Mouse (Mus musculus): ENCODE results near the gene Cyp2d22. TPM values are rescaled to one million over a fixed set of nuclear protein-coding genes. Genes with fewer than 3 reads are reported as not detected.
"Not testable (repeated sequence)": the region's sequence is repeated elsewhere in the genome, so short reads cannot be mapped to it uniquely, and the experiment has no call there.

Cyp2d22 gene
- total RNA-seq, 2 experiments from 2014 or later = 13.1 to 16.4 TPM

- no peak overlapping the region for H3K4me3 ChIP-seq
- DNase-seq = no peak
- intact Hi-C loops (cut with DNase I) = loop anchor here (5.0 kb wide), 1 partner anchor 408 kb away; no protein-coding TSS in a partner anchor
- no peak overlapping the region for H3K27ac ChIP-seq
- TF ChIP-seq CTCF (IDR thresholded peaks at IDR 0.05) = no peak
These were observed 5.7 kb upstream of the Cyp2d22 start for GRCm38 (mm10) chr15:82385729-82386128.

GRCm38 (mm10) chr15:82382441-82382840, 2.4 kb upstream of the Cyp2d22 start:
- TF ChIP-seq CTCF (IDR thresholded peaks at IDR 0.05) = no peak
- no peak for DNase-seq
- Histone ChIP-seq H3K4me3 (no peak overlapping the region), H3K27ac (no peak overlapping the region)
- intact Hi-C loops (cut with DNase I) = no loop called here

GRCm38 (mm10) chr15:82380714-82381062, 628 bp upstream of the Cyp2d22 start:
- Histone ChIP-seq H3K4me3 (peak overlapping the region; percentile 88), H3K27ac (peak overlapping the region; percentile 83)
- DNase-seq = no peak
- intact Hi-C loops (cut with DNase I) = loop anchor here (2.0 kb wide), 1 partner anchor 26 kb away; the partner anchor contains the start of gene Ndufa6
- no peak for TF ChIP-seq CTCF (IDR thresholded peaks at IDR 0.05)

GRCm38 (mm10) chr15:82379511-82379870, 569 bp downstream of the Cyp2d22 start:
- peak overlapping the region; percentile 88 for H3K4me3 ChIP-seq
- peak overlapping the region; percentile 96 for H3K27ac ChIP-seq
- peak; percentile 35 for DNase-seq
- intact Hi-C loops (cut with DNase I) = no loop called here
- TF ChIP-seq CTCF (IDR thresholded peaks at IDR 0.05) = no peak

GRCm38 (mm10) chr15:82378261-82379180, 1.5 kb downstream of the Cyp2d22 start:
- DNase-seq = no peak
- intact Hi-C loops (cut with DNase I) = no loop called here
- TF ChIP-seq CTCF (IDR thresholded peaks at IDR 0.05) = no peak
- peak overlapping the region; percentile 96 for H3K27ac ChIP-seq
- peak overlapping the region; percentile 88 for H3K4me3 ChIP-seq

GRCm38 (mm10) chr15:82377701-82378100, 2.4 kb downstream of the Cyp2d22 start:
- intact Hi-C loops (cut with DNase I) = no loop called here

GRCm38 (mm10) chr15:82376393-82377138, 3.5 kb downstream of the Cyp2d22 start:
- DNase-seq = peak; percentile 75
- intact Hi-C loops (cut with DNase I) = no loop called here
- TF ChIP-seq CTCF (IDR thresholded peaks at IDR 0.05) = no peak
- H3K27ac ChIP-seq = peak overlapping the region; percentile 96
- H3K4me3 ChIP-seq = peak overlapping the region; percentile 88

More at GRCm38 (mm10) chr15:82377701-82378100, 2.4 kb downstream of the Cyp2d22 start:
- TF ChIP-seq CTCF (IDR thresholded peaks at IDR 0.05) = no peak
- Histone ChIP-seq H3K4me3 (peak overlapping the region; percentile 88), H3K27ac (peak overlapping the region; percentile 96)
- no peak for DNase-seq

- TF ChIP-seq CTCF (IDR thresholded peaks at IDR 0.05) = no peak
- intact Hi-C loops (cut with DNase I) = no loop called here
- peak overlapping the region; percentile 96 for H3K27ac ChIP-seq
- DNase-seq = no peak
- peak overlapping the region; percentile 55 for H3K4me3 ChIP-seq
These were observed 4.2 kb downstream of the Cyp2d22 start for GRCm38 (mm10) chr15:82375855-82376254.

GRCm38 (mm10) chr15:82374437-82374836, 5.6 kb downstream of the Cyp2d22 start:
- intact Hi-C loops (cut with DNase I) = no loop called here
- TF ChIP-seq CTCF (IDR thresholded peaks at IDR 0.05) = no peak
- DNase-seq = no peak
- Histone ChIP-seq H3K4me3 (no peak overlapping the region), H3K27ac (peak overlapping the region; percentile 24; the same call in 1 of the 2 replicates)

GRCm38 (mm10) chr15:82372991-82373390, 7.1 kb downstream of the Cyp2d22 start:
- Histone ChIP-seq H3K4me3 (no peak overlapping the region), H3K27ac (no peak overlapping the region)
- intact Hi-C loops (cut with DNase I) = no loop called here
- no peak for TF ChIP-seq CTCF (IDR thresholded peaks at IDR 0.05)
- no peak for DNase-seq

GRCm38 (mm10) chr15:82372446-82372845, 7.6 kb downstream of the Cyp2d22 start:
- H3K4me3 ChIP-seq = no peak overlapping the region
- no peak for TF ChIP-seq CTCF (IDR thresholded peaks at IDR 0.05)
- no peak for DNase-seq
- no peak overlapping the region for H3K27ac ChIP-seq
- intact Hi-C loops (cut with DNase I) = no loop called here

- Histone ChIP-seq H3K4me3 (no peak overlapping the region), H3K27ac (no peak overlapping the region)
- intact Hi-C loops (cut with DNase I) = no loop called here
- TF ChIP-seq CTCF (IDR thresholded peaks at IDR 0.05) = no peak
- DNase-seq = no peak
These were observed 11.2 kb downstream of the Cyp2d22 start for GRCm38 (mm10) chr15:82368851-82369250.

GRCm38 (mm10) chr15:82368146-82368545, 11.9 kb downstream of the Cyp2d22 start:
- Histone ChIP-seq H3K27ac (no peak overlapping the region), H3K4me3 (no peak overlapping the region)
- no peak for DNase-seq
- no peak for TF ChIP-seq CTCF (IDR thresholded peaks at IDR 0.05)
- intact Hi-C loops (cut with DNase I) = no loop called here

GRCm38 (mm10) chr15:82364561-82364960, 15.5 kb downstream of the Cyp2d22 start:
- Histone ChIP-seq H3K4me3 (peak overlapping the region; percentile 58), H3K27ac (peak overlapping the region; percentile 68)
- intact Hi-C loops (cut with DNase I); DNase-seq: not testable (repeated sequence)

- intact Hi-C loops (cut with DNase I); DNase-seq; H3K4me3 ChIP-seq; H3K27ac ChIP-seq: not testable (repeated sequence)
These were observed 16.3 kb downstream of the Cyp2d22 start for GRCm38 (mm10) chr15:82363801-82364200.
